Mouse (Mus musculus): ENCODE data around the gene Fam178b. TPM values are rescaled to one million over a fixed set of nuclear protein-coding genes. Genes with fewer than 3 reads are reported as not detected.

Gene Fam178b
- total RNA-seq, 2 experiments from 2014 or later, result not detected

DNA sequence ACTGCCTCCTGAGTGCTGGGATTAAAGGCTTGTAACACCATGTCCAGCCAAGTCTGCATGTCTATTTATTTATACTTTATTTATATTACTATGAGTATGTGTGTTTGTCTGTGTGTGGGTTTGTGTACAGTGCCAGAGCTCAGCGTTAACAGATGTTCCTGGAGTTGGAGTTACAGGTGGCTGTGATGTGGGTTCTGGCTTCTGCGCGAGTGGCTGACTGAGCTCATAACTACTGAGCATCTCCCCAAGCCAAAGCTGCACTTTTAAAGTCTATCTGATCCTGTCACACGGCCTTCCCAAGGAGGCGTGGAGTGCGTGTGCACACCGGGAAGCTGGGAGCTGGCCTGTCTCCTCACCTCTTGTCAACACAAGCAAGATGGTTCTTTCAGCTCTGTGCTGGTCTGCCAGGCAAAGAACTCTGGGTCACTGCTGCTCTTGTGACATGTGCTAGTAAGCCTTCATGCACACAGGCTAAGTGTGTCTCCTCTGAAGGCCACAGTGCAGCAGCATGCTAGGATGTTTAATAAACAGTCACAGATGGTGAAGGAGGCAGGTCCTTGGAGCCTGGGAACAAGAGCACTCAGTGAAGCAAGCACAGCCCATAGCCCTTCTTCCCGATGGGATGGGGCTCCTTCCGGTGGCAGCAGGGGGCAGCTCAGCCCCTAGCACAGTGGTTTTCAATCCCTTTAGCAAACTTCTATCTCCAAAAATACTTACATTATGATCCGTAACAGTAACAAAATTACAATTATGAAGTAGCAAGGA, 87.6 kb downstream of the Fam178b start:
- ATAC-seq (replicated peaks; ENCODE audit: low FRiP score, low TSS enrichment, poor library complexity, severe bottlenecking), result no peak

DNA sequence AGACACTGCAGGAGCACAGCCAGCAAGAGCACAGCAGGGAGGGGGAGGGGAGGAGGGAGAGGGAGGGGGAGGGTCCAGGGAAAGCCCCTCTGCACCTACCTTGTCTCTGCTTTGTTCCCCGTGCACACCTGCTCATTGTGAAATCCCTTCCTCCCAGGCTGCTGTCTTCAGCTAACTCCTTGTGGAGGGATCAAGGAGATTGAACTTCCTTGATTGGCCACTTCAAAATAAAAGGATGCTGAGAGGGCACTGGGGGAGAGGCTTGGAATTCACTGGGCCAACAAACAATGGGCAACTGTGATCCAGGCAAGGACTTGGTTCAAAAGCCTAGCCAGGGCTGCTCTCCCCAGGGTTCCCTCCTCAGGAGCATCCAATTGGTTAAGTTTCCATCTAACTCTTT, 89.9 kb downstream of the Fam178b start:
- ATAC-seq (replicated peaks; ENCODE audit: low FRiP score, low TSS enrichment, poor library complexity, severe bottlenecking), result no peak

DNA sequence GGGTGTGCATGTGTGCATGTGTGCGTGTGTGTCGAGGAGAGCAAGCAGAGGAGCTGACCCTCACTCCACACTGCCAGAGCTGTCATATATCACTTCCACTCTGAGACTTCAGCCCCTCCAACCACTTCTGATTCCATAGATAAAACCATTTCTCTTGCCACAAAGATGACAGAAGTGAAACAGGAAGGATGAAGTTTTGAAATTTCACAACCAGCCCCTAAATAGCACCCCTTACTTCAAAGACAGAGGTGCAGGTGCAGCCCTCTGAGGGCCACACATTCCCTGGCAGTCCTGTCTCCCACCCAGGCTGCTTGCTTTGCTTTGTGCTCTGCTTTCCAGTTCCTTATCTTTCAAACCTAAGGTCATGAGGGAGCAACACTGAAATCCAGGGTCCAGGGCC, 91.6 kb downstream of the Fam178b start:
- ATAC-seq (replicated peaks; ENCODE audit: low FRiP score, low TSS enrichment, poor library complexity, severe bottlenecking), result no peak

DNA sequence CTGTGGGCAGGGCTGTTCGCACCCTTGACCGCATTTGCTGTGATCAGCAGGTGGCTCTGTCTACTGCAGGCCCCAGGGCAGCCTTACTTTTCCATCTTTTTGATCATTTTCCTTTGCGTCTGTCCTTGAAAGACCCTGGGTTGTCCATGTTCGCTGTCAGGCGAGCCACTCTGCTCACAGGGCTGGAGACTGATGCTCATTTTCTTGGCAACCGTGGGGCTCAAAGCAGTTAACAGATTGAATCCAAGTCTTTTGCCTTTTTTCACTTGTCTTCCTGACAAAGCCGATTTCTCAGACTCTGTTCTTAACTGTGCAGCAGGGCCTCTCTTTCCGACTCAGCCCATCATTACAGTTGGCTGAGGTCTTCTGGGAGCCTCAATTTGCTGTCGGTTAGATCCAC, 92.3 kb downstream of the Fam178b start:
- no peak for ATAC-seq (replicated peaks; ENCODE audit: low FRiP score, low TSS enrichment, poor library complexity, severe bottlenecking)

DNA sequence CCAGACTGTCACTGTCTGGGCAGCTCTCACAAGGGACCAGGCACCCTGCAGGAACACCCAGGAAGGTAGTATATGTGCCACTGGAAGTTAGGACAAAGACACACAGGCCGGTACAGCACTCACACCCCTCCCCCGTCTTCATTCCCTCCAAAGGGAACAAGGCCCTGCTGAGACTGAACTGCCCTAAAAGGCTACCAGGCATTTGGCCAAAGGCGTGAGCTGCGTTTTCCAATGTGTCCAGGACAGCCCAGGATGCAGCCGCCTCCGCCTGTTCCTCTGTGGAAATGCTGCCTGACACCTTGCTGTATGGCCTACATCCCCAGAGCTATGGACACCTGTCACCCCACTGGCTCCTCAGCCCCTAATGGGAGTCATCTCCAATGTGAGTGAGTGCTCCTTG, 93.5 kb downstream of the Fam178b start:
- no peak for ATAC-seq (replicated peaks; ENCODE audit: low FRiP score, low TSS enrichment, poor library complexity, severe bottlenecking)

DNA sequence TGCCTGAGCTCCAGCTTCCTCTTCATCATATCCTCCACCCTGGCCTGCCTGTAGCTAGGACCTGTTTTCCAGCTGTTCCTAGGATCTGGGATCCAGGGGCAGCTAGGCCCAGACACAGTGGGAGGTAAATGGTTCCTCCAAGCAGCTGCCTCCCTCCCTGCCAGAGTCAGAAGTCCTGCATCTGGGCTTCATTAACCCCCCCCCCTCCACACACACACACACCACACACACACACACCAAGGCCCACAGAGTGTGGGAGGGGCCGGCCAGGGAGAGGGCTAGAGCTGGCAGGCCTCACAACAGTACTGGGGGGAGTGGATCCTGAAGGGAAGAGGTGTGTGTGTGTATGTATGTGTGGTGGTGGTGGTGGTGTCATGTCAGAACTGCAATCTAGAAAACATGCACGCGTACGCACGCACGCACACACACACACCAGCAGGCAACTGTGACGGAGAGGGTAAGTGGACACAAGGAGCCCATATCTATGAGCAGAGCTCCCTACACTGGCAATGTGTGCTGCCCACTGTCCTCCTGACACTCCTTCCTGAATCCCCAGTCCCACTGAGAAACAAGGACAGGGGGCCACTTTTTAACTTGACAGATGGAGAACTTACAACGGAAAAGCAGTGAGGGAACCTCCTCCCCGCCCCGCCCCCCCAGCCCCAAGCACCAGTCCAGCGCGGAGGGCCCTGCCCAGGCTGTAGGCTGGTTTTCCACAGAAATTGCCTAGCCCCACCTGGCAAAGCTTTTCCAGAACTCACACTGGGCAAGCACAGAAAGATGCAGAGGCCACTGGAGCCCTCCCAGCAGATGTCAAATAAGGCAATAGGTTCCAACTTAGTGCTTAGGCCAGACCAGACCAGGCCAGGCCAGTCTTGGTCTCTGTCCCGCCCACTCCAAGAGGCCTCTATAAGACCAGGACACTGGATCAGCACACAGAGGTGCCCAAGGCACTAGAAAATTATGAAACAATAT, 94.2 kb downstream of the Fam178b start:
- no peak; the same call in 1 of the 2 replicates for ATAC-seq (replicated peaks; ENCODE audit: low FRiP score, low TSS enrichment, poor library complexity, severe bottlenecking)

DNA sequence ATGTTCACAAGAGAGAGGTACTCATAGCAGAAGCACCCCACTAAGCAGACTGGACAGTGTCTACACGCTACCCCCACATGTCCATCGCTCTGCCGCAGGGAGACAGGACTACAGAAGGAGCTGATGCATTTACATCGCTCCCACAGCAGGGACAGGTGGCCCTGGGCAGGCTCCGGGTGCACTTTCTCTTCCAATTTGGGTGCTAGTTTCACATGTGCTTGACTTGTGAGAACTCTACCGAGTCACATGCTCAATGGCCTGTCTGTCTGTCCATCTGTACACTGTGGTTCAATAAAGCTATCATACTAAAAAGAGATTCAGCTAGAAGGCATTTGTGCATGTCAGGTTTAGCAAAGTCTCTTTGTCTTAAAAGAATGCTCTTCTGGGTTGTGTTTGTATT, 95.1 kb downstream of the Fam178b start:
- ATAC-seq (replicated peaks; ENCODE audit: low FRiP score, low TSS enrichment, poor library complexity, severe bottlenecking), result no peak

DNA sequence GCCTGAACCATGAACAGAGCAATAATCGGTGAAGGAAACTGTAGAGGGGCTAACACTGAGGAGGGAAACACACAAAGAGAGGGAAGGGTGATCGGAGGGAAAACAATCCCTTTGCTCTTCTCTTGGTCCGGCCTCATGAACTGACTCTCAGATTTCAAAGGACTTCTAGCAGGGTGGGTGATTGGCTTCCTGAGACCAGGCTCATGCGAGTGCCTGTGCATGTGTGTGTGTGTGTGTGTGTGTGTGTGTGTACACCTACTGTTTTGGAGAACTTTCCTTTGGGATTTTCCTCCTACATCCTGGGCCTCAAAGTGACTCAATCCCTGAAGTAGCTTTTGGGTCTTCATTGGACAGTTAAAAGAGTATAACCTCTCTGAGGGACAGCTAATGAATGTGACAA, 96.7 kb downstream of the Fam178b start:
- ATAC-seq (replicated peaks; ENCODE audit: low FRiP score, low TSS enrichment, poor library complexity, severe bottlenecking), result no peak

DNA sequence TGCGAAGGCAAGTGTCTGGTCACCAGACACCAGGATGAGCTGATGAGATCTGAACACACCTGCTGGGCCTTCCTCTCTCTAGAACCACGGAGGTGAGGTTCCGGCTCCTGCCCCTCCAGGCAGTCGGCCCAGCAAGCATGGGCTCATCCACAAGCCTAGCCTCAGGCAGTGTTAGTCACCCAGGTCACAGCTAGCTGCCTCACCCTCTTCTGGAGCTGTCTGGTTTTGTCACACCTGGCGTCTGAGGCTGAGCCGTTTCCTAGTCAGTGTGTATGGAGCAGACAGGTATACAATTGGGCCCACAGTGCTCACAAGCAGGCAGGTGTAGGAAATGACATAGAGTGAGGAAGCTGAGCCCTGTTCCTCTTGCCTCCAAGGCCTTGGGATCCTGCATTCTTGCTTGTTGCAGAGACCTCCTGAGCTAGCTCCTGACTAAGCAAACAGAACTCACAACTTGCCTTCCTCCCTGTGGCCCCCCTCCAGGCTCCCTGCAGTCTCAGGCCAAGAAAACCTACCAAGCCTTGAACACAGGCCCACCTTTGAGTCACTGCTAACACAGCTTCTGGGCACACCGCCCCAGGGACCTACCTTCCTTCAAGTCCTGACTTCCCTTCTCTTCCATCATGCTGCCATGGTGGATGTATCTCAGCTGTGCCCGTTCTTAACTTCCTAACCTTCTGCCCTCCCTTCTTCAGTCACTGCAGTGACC, 99.4 kb downstream of the Fam178b start:
- no peak for ATAC-seq (replicated peaks; ENCODE audit: low FRiP score, low TSS enrichment, poor library complexity, severe bottlenecking)

DNA sequence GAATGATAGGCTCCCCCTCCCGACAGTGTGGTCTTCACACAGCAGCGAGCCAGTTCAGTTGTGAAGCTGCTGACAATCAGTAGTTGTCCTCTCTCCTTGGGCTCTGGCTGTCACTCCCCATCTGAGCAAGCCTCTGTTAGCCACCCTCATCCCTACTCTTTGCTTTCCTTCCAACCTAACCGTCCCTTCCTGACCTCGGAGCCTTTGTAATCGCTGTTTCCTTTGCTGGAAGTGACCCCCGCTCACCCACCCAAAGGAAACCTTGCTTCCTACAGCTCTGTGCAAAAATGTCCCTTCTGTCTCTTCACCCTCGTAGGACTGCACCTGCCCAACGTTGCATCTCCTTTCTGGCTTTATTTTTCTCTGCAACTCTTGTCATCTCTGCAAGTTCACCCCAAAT, 100.8 kb downstream of the Fam178b start:
- no peak for ATAC-seq (replicated peaks; ENCODE audit: low FRiP score, low TSS enrichment, poor library complexity, severe bottlenecking)

DNA sequence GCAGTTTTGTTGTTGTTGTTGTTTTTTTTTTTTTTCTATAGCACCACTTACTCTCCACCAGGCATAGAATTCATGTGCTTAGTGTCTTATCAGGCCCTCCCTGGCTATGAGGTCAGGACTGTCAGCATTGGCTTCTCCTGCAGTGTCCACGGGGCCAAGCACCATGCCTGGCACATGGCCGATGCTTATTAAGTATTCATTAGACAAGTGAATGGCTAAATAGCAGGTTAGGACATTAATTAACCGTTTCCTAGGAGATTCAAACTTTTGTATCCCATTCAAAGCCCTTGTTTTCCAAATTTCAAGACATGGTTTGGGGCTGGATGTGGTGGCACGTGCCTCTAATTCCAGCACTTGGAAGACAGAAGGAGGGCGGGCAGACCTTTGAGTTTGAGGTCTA, 101.7 kb downstream of the Fam178b start:
- no peak for ATAC-seq (replicated peaks; ENCODE audit: low FRiP score, low TSS enrichment, poor library complexity, severe bottlenecking)

DNA sequence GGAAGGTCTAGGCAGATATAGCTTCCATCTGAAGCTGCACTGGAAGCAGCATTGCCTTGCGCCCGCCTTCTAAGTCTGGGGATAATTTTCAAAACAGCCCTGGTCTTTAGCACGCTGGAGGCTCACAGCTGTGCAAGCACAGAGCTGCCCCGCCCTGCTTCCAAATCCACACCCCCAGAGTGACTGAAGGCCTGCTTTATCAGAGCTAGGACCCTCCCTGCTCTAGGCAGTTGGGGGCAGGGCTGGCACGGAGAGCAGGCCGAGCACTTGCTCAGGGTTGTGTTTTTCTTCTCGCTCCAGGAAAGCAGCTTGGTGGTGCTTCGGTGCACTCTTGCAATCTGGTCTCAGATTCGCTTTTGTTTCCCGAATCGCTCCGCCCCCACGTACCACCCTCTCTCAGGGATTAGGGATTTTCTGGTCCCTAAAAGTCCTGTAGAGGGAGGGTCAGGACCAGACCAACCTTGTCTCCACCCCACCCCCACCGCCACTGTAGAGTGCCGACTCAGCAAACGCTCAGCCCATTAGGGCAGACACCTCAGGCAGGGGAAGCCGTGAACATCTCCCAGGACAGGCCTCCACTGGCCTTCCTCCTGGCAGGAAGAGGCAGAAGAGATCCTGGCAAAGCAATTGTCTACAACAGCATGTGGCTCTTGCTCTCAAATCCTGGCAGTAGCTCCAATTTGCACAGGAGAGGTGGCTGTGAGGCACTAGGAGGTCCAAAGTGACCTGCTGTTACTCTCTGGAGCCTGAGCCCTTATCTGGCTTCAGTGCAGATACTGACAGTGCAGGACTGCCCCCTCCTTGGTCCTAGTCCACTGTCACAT, 102.4 kb downstream of the Fam178b start:
- peak; percentile 93 for ATAC-seq (replicated peaks; ENCODE audit: low FRiP score, low TSS enrichment, poor library complexity, severe bottlenecking)

DNA sequence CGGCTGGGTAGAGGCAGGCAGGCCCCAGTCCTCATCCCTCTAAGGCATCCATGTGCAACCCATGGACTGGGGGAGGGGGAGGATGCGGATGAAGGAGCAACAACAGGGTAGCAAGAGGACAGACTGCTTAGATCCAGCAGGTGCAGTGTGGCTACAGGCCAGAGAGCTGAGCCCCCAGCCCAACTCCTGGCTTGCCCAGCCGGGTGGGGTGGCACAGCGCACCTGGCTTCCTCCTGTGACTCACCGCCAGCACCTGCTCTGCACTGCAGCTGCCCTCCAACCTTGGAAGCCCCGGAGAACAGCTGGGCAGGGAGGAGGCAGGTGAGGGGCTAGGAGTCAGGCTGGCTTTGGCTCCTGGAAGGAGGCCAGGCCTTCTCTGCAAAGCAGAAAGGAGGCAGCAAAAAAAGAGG, 103.0 kb downstream of the Fam178b start:
- ATAC-seq (replicated peaks; ENCODE audit: low FRiP score, low TSS enrichment, poor library complexity, severe bottlenecking), result no peak

DNA sequence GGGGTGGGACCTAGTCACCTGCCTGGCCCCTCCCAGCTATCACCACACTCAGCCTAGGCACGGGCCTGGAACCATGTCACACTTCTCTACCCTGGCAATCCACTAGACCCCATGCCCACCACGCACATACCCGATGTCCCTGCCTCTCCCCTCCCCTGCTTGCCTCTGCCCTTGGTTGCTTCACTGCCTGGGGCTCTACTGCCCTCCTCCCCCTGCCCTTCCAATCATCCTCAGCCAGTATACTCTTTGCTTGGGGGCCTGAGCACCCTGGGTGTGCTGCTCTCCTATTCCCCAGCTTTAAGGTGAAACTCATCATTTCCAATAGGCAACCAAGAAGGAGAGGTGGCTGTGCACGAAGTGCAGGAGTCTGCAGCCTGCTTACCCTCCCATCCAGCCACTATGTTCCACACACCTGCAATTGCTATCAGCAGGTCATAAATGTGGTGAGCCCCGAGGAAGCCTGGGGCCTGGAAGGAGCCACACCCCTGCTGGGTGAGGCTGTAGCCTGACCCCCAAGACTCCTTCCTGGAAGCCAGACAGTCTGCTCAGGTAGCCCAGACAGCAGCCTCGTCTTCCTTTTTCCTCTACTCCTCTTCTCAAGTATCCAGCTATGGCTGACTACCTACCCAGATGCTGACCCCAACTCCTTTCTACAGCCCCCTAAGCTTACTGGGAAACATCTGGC, 105.8 kb downstream of the Fam178b start:
- ATAC-seq (replicated peaks; ENCODE audit: low FRiP score, low TSS enrichment, poor library complexity, severe bottlenecking), result no peak

DNA sequence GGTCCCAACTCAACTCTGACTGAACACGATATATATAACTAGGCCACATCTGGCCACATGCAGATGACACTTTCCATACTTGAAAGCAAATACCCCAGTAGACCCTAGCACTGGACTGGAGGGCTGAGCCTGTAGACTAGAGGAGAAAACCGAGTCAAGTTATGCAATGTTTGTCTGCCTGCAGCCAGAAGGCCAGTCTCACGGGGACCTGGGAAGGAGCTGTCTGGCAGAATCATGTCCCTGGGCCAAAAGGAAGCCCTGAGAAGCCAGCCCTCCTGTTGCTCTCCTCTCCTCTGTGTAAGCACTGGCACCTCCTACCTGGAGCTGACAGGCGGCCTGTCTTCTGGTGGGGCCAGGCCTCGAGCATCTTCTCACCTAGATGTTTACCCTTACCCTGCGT, 107.6 kb downstream of the Fam178b start:
- no peak for ATAC-seq (replicated peaks; ENCODE audit: low FRiP score, low TSS enrichment, poor library complexity, severe bottlenecking)

DNA sequence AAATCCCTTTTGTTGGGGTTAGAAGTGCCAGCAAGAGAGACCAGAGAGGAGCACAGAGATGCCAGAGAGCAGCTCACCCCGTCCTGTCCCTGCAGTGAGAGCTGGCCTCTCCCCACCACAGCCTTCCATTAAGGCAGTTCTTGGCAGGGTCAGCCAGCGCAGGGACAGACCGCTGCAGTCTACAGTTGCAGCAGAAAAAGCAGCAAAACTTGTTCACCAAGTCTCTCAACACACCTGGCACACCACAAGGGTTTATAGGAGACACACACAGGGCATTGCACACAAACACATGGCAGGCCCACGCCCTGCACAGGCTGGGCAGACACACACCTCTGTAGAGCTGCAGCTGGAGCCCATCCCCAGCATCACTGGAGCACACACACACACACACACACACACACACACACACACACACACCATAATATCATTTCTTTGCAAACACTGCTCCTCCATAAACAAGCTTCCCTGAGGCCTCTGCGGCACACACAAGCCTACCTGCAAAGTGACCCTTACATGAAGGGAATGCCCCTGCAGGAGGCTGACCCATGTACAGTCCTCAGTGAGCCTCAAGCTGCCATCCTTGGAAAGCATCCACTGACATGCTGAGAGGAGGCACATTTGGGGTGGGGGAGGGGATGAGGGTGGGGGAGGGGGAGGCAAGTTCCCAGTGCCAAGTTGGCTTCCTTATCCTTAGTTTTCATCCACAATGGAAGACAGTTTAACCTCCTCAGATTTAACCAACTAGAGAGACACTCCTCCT, 108.6 kb downstream of the Fam178b start:
- no peak for ATAC-seq (replicated peaks; ENCODE audit: low FRiP score, low TSS enrichment, poor library complexity, severe bottlenecking)

DNA sequence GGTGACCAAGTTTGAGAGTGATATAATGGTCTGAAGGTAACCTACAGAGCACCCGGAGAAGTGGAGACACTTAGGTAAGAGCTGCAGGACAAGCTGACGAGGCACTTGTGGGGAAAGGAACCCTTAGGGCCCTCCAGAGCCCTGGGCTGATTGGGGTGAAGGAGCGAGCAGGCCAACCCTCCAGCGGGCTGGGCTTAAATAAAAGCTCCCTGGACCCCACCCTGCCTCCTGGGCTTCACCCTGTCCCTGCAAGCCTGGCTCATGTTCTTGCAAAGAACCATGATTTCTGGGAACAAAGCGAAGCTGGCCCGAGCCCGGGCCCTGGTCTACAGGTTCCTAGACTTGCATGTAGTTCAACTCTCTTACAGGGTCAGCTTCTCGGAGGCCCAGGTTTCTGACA, 109.5 kb downstream of the Fam178b start:
- no peak for ATAC-seq (replicated peaks; ENCODE audit: low FRiP score, low TSS enrichment, poor library complexity, severe bottlenecking)

DNA sequence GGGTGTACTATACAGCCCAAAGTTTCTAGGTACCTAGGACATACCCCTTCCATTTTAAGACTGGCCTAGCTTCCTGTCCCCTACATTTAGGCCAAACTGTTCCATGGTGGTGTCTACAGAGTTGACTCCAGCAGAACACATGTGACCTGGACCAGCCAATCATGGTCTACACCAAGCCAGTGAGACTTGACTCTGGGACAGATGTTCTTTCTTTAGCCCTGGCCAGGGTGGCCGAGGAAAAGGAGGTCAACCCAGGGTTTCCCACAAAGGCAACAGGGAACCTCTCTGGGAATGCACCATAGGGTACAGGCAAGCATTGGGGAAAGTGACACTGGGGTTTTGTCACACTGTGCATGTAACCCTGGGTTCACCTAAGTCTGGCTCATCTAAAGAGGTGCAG, 110.3 kb downstream of the Fam178b start:
- no peak for ATAC-seq (replicated peaks; ENCODE audit: low FRiP score, low TSS enrichment, poor library complexity, severe bottlenecking)

Data from megakaryocyte-erythroid progenitor cell, adult 5-6 weeks (primary cell).